Mouse (Mus musculus): ENCODE measurements at regions not wholly inside any gene's neighbourhood (a gene's known extent, or its start where the extent isn't known, plus 50 kb on each side); places are given as distances from the start of the nearest gene placed in this dataset.
A peak's percentile ranks its signal among the peaks of the same experiment; 100 is the strongest.

GRCm38 (mm10) chr5:91861440-91862187 is 101.3 kb downstream of the Rchy1 start:
- peak; percentile 2 for TF ChIP-seq CTCF (IDR thresholded peaks at IDR 0.05; ENCODE audit: low read depth, low read length)
- no peak for TF ChIP-seq POLR2A (IDR thresholded peaks at IDR 0.05; ENCODE audit: insufficient read depth, low read length)

All from ES-Bruce4 (cell line).